Mouse (Mus musculus) heart, adult 18-20 months (tissue): ENCODE results near the gene Csrnp3. TPM values are rescaled to one million over a fixed set of nuclear protein-coding genes. Genes with fewer than 3 reads are reported as not detected.

Source experiments
- DNase-seq, 2 experiments: peaks; one replicate each; pipeline ENCODE4 v3.0.0; 2021 to 2022; ENCODE audit warnings: mixed read lengths in 1 of 2
- total RNA-seq, 2 experiments: library from RNA; stranded (reverse); gene quantifications; 2 replicates each; pipeline ENCODE4 v1.2.3; 2021

The Csrnp3 gene
- total RNA-seq, 2 experiments from 2014 or later, result 0.23 to 0.32 TPM

DNA sequence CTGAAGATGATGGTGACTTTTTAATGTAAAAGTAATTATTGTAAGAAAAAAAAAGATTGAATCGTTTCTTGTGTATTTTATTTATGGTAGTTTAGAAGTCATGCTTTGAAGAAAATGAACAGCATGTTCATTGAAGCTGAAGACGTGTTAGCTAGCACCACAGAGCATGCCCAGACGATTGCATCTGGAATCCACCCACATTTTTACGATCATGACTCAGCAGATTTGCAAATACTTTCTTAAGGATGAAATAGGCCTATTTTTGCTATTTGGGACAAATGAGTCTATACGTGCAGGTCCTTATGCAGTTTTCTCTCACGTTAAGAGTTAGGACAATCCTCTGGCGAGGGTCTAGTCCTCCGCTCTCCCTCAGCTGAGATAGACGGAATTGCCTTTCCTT is 177.9 kb downstream of the Csrnp3 start:
- DNase-seq, result no peak

DNA sequence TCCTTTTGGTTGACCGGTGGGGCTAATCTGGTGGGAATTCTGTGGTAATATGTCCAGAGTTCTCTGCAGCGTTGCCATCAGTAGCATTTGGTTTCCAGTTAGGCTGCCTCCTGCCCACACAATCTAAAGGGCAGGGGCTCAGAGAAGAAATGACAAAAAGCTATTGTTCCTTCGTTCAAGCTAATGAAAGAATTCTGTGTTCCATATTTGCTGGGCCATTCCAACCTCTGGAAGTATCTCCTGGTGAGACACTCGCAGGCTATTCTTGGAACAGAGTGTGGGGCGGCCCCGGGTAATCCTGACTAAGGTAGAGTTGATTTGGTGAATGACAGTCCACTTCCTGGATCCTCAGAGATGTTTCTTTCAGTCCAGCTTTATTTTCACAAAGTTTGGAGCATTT is 179.3 kb downstream of the Csrnp3 start:
- DNase-seq, result no peak

- DNase-seq, result no peak
Measured at GRCm38 (mm10) chr2:66028812-66029211, 183.2 kb downstream of the Csrnp3 start.

- DNase-seq, result no peak
Measured at GRCm38 (mm10) chr2:66034907-66035679, 189.5 kb downstream of the Csrnp3 start.

- DNase-seq, result no peak
Measured at GRCm38 (mm10) chr2:66040611-66041010, 195.0 kb downstream of the Csrnp3 start.

DNA sequence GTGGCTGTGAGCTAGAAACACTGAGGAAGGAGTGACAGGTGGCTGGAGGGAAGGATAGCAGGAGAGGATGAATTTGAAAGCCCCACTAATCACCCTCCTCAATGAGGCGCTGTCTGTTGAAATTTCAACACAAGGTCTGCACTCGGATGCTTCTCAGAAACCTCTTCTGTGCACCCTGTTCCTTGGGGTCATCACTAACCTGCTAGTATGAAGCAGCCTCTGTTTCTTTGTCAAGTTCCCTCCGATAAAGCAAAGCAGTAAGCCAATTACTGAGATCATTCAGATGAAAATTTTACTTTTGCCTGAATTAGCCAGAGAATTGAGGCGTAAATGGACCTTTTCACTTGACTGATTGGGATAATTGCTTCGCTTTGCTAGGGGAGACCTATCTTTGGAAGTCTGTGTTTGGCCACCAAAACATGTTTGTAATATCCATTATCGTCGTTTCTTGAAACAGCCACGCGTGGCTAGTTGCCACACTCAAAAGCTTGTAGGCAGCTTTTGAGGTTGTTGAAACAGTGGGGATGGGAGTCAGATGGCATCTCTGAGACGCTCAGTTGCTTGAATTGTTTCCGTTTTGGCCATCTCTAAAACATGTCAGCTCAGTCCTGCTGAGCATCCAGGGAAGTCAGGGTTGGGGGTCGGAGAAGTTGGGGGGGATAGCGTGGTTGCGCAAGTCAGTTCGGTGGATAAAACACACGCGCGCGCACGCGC is 195.8 kb downstream of the Csrnp3 start:
- no peak for DNase-seq

DNA sequence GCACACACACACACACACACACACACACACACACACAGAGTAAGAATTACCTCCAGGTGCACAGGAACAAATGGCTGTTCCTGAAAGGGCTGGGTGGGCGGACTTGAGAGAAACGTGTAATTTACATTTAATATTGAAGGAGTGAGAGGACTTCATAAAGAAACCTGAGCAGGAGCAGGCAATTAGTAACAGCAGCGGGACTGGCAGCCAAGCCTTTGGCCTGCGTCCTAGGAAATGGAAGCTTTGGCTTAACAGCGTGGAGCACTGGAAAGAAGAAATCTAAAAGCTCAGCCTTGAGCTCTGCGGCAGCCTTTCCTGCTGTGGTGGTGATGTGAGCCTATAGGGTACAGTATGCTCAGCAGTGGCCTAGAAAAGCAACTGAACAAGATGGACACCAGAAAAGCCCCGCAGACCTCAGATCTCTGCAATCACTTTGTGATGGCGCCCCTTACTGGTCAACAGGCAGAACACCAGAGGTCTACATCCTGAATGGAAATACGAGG is 196.4 kb downstream of the Csrnp3 start:
- DNase-seq, result no peak

- no peak for DNase-seq
Measured at GRCm38 (mm10) chr2:66043441-66044404, 198.2 kb downstream of the Csrnp3 start.

GRCm38 (mm10) chr2:66044405-66045089 is 199.0 kb downstream of the Csrnp3 start:
- no peak for DNase-seq

- no peak for DNase-seq
Measured at GRCm38 (mm10) chr2:66063291-66063690, 217.7 kb downstream of the Csrnp3 start.

DNA sequence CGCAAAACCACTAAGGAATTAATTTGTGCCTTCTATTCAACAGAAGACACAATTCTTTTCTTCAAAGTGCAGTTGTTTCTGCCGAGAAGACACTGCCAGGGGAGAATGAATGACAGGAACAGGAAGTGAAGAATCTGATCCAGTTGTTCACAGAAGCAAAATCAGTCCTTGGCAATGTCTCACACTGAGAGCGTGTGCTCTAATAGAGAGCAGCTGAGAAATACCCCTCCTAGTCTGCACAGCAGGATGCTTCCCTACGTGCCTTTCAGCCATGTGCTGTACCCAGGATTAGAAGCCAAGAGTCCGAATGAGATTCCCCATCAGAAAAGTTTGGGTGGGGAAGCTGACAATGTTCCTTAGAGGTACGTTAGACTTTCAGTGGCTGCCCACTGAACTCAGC is 223.9 kb downstream of the Csrnp3 start:
- no peak for DNase-seq

DNA sequence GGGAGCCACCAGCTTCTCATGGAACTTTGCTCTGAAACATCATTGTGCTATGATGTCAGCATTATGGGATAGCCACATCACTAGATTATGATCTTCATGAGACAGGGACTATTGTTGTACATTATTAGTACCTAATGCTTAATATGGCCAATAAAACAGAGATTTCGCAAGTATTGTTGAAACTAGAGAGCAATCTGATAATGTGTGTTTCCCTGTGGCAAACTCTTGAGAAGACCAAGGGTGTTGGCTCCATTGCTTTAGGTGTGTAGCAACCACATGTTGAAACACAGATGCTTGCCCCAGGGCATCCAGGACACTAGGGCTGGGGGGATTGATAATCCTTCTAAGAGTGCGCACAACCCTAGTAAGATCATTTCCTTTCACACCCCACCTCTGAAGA is 235.2 kb downstream of the Csrnp3 start:
- DNase-seq, result no peak

Other genes starting within 250 kb of the Csrnp3 start
- gene Scn2a, start 225.0 kb upstream of the Csrnp3 start, total RNA-seq, result under 1 TPM; 0.28 to 0.30 TPM